Mouse (Mus musculus): ENCODE results near the gene Nbeal2. TPM values are rescaled to one million over a fixed set of nuclear protein-coding genes. Genes with fewer than 3 reads are reported as not detected.
A peak's percentile ranks its signal among the peaks of the same experiment; 100 is the strongest.

The Nbeal2 gene
- polyA plus RNA-seq, 1 experiment from 2014 or later, result 1.8 TPM

DNA sequence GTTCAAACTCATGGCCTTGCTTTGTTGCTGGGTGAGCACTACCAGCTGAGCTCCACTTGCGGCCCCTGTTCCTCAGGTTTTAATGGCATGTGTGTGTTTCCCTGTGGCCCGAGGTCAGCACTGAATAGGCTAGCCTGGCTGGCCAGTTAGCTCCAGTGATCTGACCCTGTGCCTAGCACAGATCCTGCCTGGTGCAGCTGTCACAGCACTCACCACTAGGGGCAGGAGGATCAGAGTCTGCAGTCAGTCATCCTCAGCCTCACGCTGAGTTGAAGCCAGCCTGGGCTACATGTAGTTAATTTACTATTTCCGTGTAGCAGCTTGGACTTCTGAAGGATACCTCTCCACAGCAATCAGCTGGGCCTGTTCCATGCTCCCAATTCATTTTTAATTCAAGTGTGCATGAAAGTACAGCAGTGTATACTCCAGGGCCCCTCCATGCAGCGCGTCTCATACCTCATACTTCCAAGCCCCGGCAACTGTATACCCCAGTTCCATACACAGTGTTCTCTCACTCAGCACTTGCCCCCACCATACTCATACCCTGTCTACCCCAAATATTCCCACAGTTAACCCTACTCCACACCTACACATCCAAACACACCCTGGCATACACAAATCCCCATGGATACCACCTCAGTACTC lies 18.6 kb upstream of the Nbeal2 start:
- ATAC-seq (replicated peaks; ENCODE audit: insufficient number of reproducible peaks, insufficient read depth, low FRiP score, low read depth), result no peak
- no peak overlapping the region for H3K9ac ChIP-seq
- H3K36me3 ChIP-seq, result no peaks in the 10 kb centered on the region
- H3K4me1 ChIP-seq (replicated peaks), result peaks cover 90% of the 10 kb centered on the region
- no peaks in the 10 kb centered on the region for H3K9me3 ChIP-seq (replicated peaks)
- WGBS, result 64% methylated on average over 7 of the region's 7 CpGs
- H3K27ac ChIP-seq, result peak overlapping the region; percentile 73
- no peaks in the 10 kb centered on the region for H3K27me3 ChIP-seq
- H3K4me2 ChIP-seq, result 0 out of 2 replicates have a peak overlapping the region, but pooled peaks have one; percentile 16
- no peak overlapping the region for H3K4me3 ChIP-seq

DNA sequence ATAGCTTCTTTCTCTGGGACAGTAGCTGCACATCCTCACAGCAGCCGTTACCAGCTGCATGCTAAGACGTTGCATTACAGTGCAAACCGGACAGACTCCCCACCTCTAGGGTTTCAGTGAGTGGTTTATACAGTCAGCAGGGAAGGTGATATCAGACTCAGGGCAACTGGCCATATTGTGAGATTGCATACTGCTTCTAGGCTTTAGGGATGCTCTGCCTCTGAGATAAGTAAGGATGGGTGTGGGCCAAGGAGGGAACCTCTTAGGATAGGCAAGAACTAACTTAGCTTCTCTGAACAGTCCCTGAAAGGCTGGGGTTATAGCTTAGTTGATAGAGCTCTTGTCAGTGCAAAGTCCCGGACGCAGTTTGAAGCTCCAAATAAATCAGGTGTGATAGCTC lies 15.8 kb upstream of the Nbeal2 start:
- no peaks in the 10 kb centered on the region for H3K27me3 ChIP-seq
- WGBS, result 62% methylated on average over 5 of the region's 5 CpGs
- no peak overlapping the region for H3K9ac ChIP-seq
- H3K4me3 ChIP-seq, result no peak overlapping the region
- no peak for ATAC-seq (replicated peaks; ENCODE audit: insufficient number of reproducible peaks, insufficient read depth, low FRiP score, low read depth)
- H3K4me1 ChIP-seq (replicated peaks), result peaks cover 89% of the 10 kb centered on the region
- H3K4me2 ChIP-seq, result no peak overlapping the region
- no peaks in the 10 kb centered on the region for H3K9me3 ChIP-seq (replicated peaks)
- peak overlapping the region; percentile 64 for H3K27ac ChIP-seq
- H3K36me3 ChIP-seq, result no peaks in the 10 kb centered on the region

DNA sequence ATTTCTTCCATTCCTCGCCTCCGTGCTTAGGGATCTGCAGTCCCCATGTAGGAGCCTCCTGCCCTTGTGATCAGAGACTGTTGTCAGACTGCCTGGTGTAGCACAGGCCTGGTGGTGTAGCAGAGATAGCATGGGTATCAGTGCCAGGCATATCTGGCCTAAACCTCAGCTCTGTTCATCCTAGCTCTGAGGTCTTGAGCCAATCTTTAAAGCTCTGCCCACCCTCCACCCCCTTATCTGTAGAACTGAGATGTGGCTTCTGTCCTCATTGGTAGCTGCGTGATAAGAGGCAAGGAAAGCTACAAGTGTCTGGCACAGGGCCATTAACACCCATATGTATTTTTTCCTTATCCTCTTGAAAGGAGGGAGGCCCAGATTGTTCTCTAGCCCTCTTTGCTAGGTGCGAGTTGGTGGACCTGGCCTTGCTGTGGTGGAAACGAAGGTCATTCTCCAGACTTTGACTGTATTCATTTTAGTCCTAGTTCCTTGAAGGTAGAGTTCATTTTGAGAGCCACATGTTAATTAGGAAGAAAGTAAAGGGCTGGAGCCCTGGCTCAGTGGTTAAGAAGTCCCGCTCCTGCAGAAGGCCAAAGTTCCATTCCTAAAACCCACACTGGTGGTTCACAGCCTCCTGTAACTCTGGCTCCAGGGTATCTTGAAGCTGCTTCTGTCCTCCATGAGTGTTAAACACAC lies 14.8 kb upstream of the Nbeal2 start:
- Histone ChIP-seq H3K27ac (peak overlapping the region; percentile 64), H3K36me3 (no peaks in the 10 kb centered on the region), H3K4me1 (replicated peaks) (peaks cover 84% of the 10 kb centered on the region), H3K27me3 (no peaks in the 10 kb centered on the region), H3K9me3 (replicated peaks) (no peaks in the 10 kb centered on the region), H3K9ac (no peak overlapping the region), H3K4me3 (no peak overlapping the region), H3K4me2 (no peak overlapping the region)
- ATAC-seq (replicated peaks; ENCODE audit: insufficient number of reproducible peaks, insufficient read depth, low FRiP score, low read depth), result peak; percentile 54
- 41% methylated on average over 6 of the region's 6 CpGs for WGBS

DNA sequence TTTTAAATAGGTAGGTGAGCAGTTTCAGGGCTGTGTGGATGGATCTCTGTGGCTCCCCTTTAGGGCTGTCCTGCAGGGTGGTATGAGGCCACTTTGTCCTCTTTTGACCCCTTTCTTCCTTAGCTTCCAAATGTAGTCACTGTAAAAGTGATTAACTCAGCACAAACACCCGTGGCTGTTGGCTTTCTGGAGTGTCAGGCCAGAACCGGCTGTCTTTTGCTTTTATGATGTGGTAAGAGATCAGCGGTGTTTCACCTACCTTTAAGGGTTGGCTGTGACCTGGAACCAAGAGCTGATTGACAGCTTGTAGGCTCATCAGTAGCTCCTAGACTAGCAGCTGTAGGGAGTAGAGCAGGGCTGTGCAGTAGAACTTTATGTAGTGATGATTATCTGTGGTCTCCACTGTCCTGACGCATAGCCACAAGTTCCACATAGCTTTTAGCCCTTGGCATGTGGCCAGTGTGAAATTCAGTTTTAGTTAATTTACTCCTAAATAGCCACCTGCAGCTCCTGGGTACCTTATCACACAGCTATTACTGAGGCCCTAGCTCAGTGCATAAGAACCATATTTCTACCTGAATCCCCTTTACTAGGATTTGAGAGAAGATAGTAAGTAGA lies 13.4 kb upstream of the Nbeal2 start:
- Histone ChIP-seq H3K9ac (0 out of 2 replicates have a peak overlapping the region, but pooled peaks have one; percentile 23), H3K36me3 (no peaks in the 10 kb centered on the region), H3K4me3 (no peak overlapping the region), H3K4me1 (replicated peaks) (peaks cover 74% of the 10 kb centered on the region), H3K27ac (peak overlapping the region; percentile 64), H3K4me2 (no peak overlapping the region; the same call in 1 of the 2 replicates), H3K27me3 (no peaks in the 10 kb centered on the region), H3K9me3 (replicated peaks) (no peaks in the 10 kb centered on the region)
- 36% methylated on average over 4 of the region's 4 CpGs for WGBS
- ATAC-seq (replicated peaks; ENCODE audit: insufficient number of reproducible peaks, insufficient read depth, low FRiP score, low read depth), result no peak

DNA sequence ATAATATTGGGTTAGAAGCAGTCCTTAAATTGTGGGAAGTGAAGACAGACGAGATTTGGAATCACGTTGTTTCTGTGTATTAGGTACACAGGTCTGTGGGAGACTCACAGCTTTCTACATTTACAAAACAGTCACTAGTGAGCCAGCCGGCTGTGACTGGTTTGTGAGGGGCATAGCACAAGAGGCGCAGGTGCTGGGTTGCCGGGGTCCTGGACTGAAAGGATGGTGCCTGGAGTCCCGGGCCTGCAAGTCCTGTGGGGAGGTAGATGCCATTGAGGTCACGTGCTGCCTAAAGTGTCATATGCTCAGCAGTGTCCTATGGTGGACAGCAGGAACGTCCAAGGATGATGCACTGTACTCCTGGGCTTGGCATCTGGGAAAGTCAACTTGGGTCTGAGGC lies 12.4 kb upstream of the Nbeal2 start:
- no peak overlapping the region for H3K4me3 ChIP-seq
- H3K36me3 ChIP-seq, result no peaks in the 10 kb centered on the region
- H3K4me1 ChIP-seq (replicated peaks), result peaks cover 67% of the 10 kb centered on the region
- peak overlapping the region; percentile 64 for H3K27ac ChIP-seq
- no peaks in the 10 kb centered on the region for H3K9me3 ChIP-seq (replicated peaks)
- no peak; the same call in 1 of the 2 replicates for ATAC-seq (replicated peaks; ENCODE audit: insufficient number of reproducible peaks, insufficient read depth, low FRiP score, low read depth)
- no peak overlapping the region for H3K9ac ChIP-seq
- no peaks in the 10 kb centered on the region for H3K27me3 ChIP-seq
- 28% methylated on average over 8 of the region's 8 CpGs for whole genome bisulfite sequencing
- peak overlapping the region; percentile 39 for H3K4me2 ChIP-seq

DNA sequence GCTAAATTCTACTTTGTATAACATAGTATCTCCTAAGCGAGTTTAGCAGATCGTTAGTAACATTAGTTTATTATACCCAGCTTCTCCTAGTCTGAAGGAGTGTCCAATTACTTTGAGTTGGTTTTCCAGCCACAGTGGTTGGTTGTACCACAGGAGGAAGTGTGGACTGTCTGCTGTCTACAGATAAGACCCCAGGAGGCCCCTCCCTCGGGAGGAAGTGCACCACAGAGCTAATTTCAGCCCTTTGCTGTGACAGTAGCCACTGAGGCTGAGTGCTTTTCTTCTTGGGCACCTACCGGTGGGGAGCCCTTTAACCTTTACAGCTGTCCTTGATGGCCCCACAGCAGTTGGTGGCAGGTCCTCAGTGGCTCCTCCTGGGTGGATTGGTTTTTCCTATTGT lies 12.0 kb upstream of the Nbeal2 start:
- H3K4me2 ChIP-seq, result peak overlapping the region; percentile 39
- WGBS, result 18% methylated on average over 4 of the region's 4 CpGs
- H3K9ac ChIP-seq, result no peak overlapping the region
- peak; percentile 61; the same call in 1 of the 2 replicates for ATAC-seq (replicated peaks; ENCODE audit: insufficient number of reproducible peaks, insufficient read depth, low FRiP score, low read depth)
- no peak overlapping the region for H3K4me3 ChIP-seq
- H3K9me3 ChIP-seq (replicated peaks), result no peaks in the 10 kb centered on the region
- no peaks in the 10 kb centered on the region for H3K27me3 ChIP-seq
- H3K36me3 ChIP-seq, result no peaks in the 10 kb centered on the region
- peaks cover 67% of the 10 kb centered on the region for H3K4me1 ChIP-seq (replicated peaks)
- peak overlapping the region; percentile 64 for H3K27ac ChIP-seq

DNA sequence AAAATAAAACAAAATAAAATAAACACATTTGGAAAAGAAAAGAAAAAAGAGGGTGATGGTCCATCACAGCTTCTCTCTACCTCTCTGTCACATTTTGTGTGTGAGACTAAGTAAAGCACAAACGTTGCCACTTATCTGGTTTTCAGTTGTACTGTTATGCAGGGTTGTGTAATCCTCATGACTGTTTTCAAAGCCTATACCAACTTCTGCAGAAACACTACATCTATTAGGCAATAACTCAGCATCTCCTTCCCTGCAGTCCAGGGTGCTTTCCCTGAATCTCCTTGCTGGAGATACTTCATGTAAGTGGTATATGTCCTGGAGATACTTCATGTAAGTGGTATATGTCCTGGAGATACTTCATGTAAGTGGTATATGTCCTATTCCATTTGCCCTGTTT lies 8.9 kb upstream of the Nbeal2 start:
- Histone ChIP-seq H3K9ac (no peak overlapping the region), H3K9me3 (replicated peaks) (no peaks in the 10 kb centered on the region), H3K4me1 (replicated peaks) (peaks cover 39% of the 10 kb centered on the region), H3K36me3 (no peaks in the 10 kb centered on the region), H3K4me3 (no peak overlapping the region), H3K4me2 (no peak overlapping the region), H3K27ac (no peak overlapping the region), H3K27me3 (no peaks in the 10 kb centered on the region)
- WGBS, result 81% methylated on average over 1 of the region's 1 CpGs
- no peak for ATAC-seq (replicated peaks; ENCODE audit: insufficient number of reproducible peaks, insufficient read depth, low FRiP score, low read depth)

DNA sequence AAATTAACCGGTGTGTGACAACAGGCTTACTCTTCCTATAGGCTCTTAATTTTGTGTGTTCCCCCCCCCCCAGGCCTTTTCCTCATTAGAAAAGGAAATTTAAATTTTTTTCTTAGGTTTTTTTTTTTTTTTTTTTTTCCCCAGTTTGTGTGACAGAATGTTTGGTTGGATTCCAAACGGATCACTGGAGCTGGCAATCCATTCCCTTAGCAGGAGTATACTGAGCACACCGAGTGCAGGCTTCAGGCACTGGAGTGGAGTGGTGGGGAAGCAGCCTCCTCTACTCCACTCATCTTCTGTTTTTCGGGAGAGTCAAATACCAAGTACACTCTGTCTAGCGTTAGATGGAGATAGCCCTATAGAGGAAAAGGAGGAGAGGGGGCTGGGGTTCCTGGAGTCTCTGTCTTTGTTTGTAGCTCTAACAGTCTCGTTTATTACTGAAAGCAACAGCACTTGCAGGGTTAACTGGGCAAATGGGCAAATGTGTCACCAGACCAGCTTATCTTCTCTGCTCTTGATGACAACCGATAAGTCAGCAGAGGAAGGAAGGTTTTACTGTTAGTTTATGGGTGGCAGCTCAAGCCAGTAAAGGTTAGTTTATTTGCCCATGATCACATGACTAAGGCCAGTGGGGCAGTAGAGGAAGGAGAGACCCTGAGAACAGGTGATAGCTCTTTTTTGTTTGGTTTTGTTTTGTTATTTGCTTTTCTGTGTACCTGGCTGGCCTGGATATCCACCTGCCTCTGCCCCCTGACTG lies 7.1 kb upstream of the Nbeal2 start:
- Histone ChIP-seq H3K4me2 (no peak overlapping the region), H3K36me3 (no peaks in the 10 kb centered on the region), H3K9ac (no peak overlapping the region), H3K27me3 (no peaks in the 10 kb centered on the region), H3K4me1 (replicated peaks) (peaks cover 28% of the 10 kb centered on the region), H3K9me3 (replicated peaks) (no peaks in the 10 kb centered on the region), H3K4me3 (no peak overlapping the region), H3K27ac (no peak overlapping the region)
- 63% methylated on average over 7 of the region's 7 CpGs for WGBS
- ATAC-seq (replicated peaks; ENCODE audit: insufficient number of reproducible peaks, insufficient read depth, low FRiP score, low read depth), result no peak

DNA sequence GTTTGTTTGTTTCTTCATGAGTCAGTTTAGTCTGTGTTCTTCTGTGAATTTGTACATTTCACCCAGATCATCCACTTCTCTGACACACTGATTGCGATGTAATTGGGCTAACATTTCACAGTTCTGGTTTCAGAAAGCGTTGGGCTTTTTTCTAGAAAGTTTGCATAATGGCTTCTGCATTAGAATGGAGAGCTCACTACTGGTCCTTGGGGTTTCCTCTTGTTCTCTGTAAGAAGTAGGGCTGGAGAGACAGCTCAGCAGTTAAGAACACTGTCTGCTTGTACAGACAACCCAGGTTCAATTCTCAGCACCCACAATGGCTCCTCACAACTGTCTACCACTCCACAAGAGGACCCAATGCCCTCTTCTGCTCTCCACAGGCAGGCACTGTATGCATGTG lies 6.2 kb upstream of the Nbeal2 start:
- no peaks in the 10 kb centered on the region for H3K36me3 ChIP-seq
- H3K27me3 ChIP-seq, result no peaks in the 10 kb centered on the region
- no peak overlapping the region for H3K4me3 ChIP-seq
- ATAC-seq (replicated peaks; ENCODE audit: insufficient number of reproducible peaks, insufficient read depth, low FRiP score, low read depth), result no peak
- WGBS, result 90% methylated on average over 2 of the region's 2 CpGs
- H3K27ac ChIP-seq, result no peak overlapping the region
- H3K4me2 ChIP-seq, result no peak overlapping the region
- no peaks in the 10 kb centered on the region for H3K9me3 ChIP-seq (replicated peaks)
- H3K4me1 ChIP-seq (replicated peaks), result peaks cover 30% of the 10 kb centered on the region
- no peak overlapping the region for H3K9ac ChIP-seq

DNA sequence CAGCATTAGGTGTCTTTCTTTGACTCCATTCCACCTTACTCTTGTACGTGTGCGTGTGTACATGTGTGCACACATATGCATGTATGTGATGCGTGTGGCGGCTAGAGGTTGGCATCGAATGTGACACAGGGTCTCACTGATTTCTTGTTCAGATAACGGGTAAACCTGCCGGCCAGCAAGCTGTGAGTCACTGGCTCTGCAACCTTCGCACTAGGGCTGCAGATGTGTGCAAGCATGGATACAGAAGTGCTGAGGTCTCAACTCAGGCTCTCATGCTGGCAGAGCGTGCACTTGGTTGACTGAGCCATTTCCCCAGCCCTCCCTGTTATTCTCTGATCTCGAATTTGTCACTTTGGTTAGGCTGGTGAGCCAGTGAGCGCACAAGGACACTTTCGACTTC lies 5.6 kb upstream of the Nbeal2 start:
- Histone ChIP-seq H3K9ac (no peak overlapping the region), H3K9me3 (replicated peaks) (no peaks in the 10 kb centered on the region), H3K36me3 (no peaks in the 10 kb centered on the region), H3K27me3 (no peaks in the 10 kb centered on the region), H3K4me2 (no peak overlapping the region), H3K4me1 (replicated peaks) (peaks cover 37% of the 10 kb centered on the region), H3K27ac (no peak overlapping the region), H3K4me3 (no peak overlapping the region)
- ATAC-seq (replicated peaks; ENCODE audit: insufficient number of reproducible peaks, insufficient read depth, low FRiP score, low read depth), result no peak
- 86% methylated on average over 12 of the region's 12 CpGs for WGBS

DNA sequence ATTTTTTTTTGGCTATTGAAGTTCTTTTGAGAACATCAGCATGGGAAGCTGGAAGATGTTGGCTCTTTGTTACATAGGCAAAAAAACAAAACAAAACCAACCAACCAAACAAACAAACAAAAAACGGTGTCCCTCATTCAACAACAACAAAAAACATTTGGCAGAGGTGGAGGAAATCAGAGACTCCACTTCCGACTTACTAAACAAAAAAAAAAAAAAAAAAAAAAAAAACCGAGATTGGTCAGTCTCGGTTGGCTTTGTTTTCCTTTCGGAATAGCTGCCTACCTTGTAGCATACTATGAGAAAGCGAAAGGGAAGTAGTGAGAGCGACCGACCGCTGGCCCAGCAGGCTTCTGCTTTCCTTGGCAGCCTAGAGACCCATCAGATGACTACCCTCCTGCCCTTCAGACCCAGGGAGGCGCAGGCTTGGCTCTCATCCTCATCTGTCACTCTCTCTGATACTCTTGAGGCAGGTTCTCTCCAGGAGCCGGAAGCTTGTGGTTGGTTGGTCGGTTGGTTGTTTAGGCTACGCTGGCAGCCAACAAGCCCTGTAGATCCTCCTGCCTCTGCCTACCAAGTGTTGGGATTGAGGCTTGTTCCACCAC lies 3.6 kb upstream of the Nbeal2 start:
- H3K4me2 ChIP-seq, result peak overlapping the region; percentile 69
- H3K4me3 ChIP-seq, result peak overlapping the region; percentile 85
- H3K9ac ChIP-seq, result 0 out of 2 replicates have a peak overlapping the region, but pooled peaks have one; percentile 84
- H3K4me1 ChIP-seq (replicated peaks), result peaks cover 50% of the 10 kb centered on the region
- H3K27ac ChIP-seq, result peak overlapping the region; percentile 96
- ATAC-seq (replicated peaks; ENCODE audit: insufficient number of reproducible peaks, insufficient read depth, low FRiP score, low read depth), result no peak
- 67% methylated on average over 13 of the region's 13 CpGs for WGBS
- no peaks in the 10 kb centered on the region for H3K9me3 ChIP-seq (replicated peaks)
- no peaks in the 10 kb centered on the region for H3K27me3 ChIP-seq
- H3K36me3 ChIP-seq, result no peaks in the 10 kb centered on the region

Data from heart, embryonic 15.5 days (tissue).